Mouse (Mus musculus): Measurements from ENCODE around the gene Pzp. TPM values are rescaled to one million over a fixed set of nuclear protein-coding genes. Genes with fewer than 3 reads are reported as not detected.

Pzp gene
- polyA plus RNA-seq, 1 experiment from 2014 or later = 2.2 TPM

- Histone ChIP-seq H3K4me3 (replicated peaks) (no peak overlapping the region), H3K27me3 (no peaks in the 10 kb centered on the region), H3K4me2 (no peak overlapping the region), H3K4me1 (no peaks in the 10 kb centered on the region), H3K9ac (no peak overlapping the region), H3K27ac (no peak overlapping the region), H3K36me3 (no peaks in the 10 kb centered on the region), H3K9me3 (replicated peaks) (no peaks in the 10 kb centered on the region)
- WGBS = 80% methylated on average over 6 of the region's 6 CpGs
- ATAC-seq (replicated peaks; ENCODE audit: low FRiP score) = no peak
These were observed 52.4 kb downstream of the Pzp start for GRCm38 (mm10) chr6:128474112-128474511.

- peak; percentile 58; the same call in 1 of the 2 replicates for ATAC-seq (replicated peaks; ENCODE audit: low FRiP score)
- WGBS = 8% methylated on average over 11 of the region's 12 CpGs
- Histone ChIP-seq H3K4me3 (replicated peaks) (no peak overlapping the region), H3K9me3 (replicated peaks) (no peaks in the 10 kb centered on the region), H3K36me3 (no peaks in the 10 kb centered on the region), H3K27ac (no peak overlapping the region), H3K9ac (no peak overlapping the region), H3K4me2 (0 out of 2 replicates have a peak overlapping the region, but pooled peaks have one; percentile 17), H3K4me1 (no peaks in the 10 kb centered on the region), H3K27me3 (no peaks in the 10 kb centered on the region)
These were observed 57.1 kb downstream of the Pzp start for GRCm38 (mm10) chr6:128469451-128469850.

- H3K4me3 ChIP-seq (replicated peaks) = no peak overlapping the region
- H3K9ac ChIP-seq = no peak overlapping the region
- 50% methylated on average over 2 of the region's 2 CpGs for WGBS
- no peak overlapping the region for H3K4me2 ChIP-seq
- no peaks in the 10 kb centered on the region for H3K36me3 ChIP-seq
- no peak overlapping the region for H3K27ac ChIP-seq
- no peak for ATAC-seq (replicated peaks; ENCODE audit: low FRiP score)
- no peaks in the 10 kb centered on the region for H3K4me1 ChIP-seq
- H3K27me3 ChIP-seq = no peaks in the 10 kb centered on the region
- H3K9me3 ChIP-seq (replicated peaks) = no peaks in the 10 kb centered on the region
These were observed 59.2 kb downstream of the Pzp start for GRCm38 (mm10) chr6:128467298-128467697.

DNA sequence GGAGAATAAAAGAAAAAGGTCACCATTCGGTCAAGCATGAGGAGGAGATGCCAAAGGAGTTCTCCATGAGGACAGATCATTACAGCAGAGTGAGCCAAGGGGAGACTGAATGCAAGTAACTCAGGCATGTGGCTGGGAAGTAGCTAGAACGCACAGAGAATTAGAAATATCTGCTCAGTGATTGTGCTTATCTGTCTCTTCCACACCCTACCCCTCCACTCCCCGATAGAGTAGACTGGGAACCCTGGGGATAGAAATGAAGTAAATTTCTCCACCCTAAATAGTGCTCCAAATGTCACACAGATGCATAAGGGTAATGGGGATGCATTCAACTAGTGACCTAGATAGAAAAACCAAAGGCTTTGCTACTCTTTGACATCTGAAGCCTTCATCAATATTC, 60.0 kb downstream of the Pzp start:
- no peak for ATAC-seq (replicated peaks; ENCODE audit: low FRiP score)
- H3K27ac ChIP-seq = no peak overlapping the region
- no peaks in the 10 kb centered on the region for H3K9me3 ChIP-seq (replicated peaks)
- no peak overlapping the region for H3K9ac ChIP-seq
- H3K4me2 ChIP-seq = no peak overlapping the region
- no peaks in the 10 kb centered on the region for H3K36me3 ChIP-seq
- no peak overlapping the region for H3K4me3 ChIP-seq (replicated peaks)
- H3K27me3 ChIP-seq = no peaks in the 10 kb centered on the region
- no peaks in the 10 kb centered on the region for H3K4me1 ChIP-seq
- 77% methylated on average over 3 of the region's 3 CpGs for WGBS

- Histone ChIP-seq H3K4me3 (replicated peaks) (no peak overlapping the region), H3K9ac (no peak overlapping the region), H3K36me3 (no peaks in the 10 kb centered on the region), H3K4me2 (no peak overlapping the region), H3K27me3 (no peaks in the 10 kb centered on the region), H3K27ac (no peak overlapping the region), H3K9me3 (replicated peaks) (no peaks in the 10 kb centered on the region), H3K4me1 (no peaks in the 10 kb centered on the region)
- ATAC-seq (replicated peaks; ENCODE audit: low FRiP score) = no peak
- WGBS = 64% methylated on average over 7 of the region's 7 CpGs
These were observed 60.5 kb downstream of the Pzp start for GRCm38 (mm10) chr6:128466043-128466442.

GRCm38 (mm10) chr6:128464996-128465395, 61.5 kb downstream of the Pzp start:
- no peak for ATAC-seq (replicated peaks; ENCODE audit: low FRiP score)
- H3K4me3 ChIP-seq (replicated peaks) = no peak overlapping the region
- 81% methylated on average over 4 of the region's 4 CpGs for WGBS
- H3K4me2 ChIP-seq = no peak overlapping the region
- no peaks in the 10 kb centered on the region for H3K9me3 ChIP-seq (replicated peaks)
- H3K9ac ChIP-seq = no peak overlapping the region
- no peak overlapping the region for H3K27ac ChIP-seq
- no peaks in the 10 kb centered on the region for H3K4me1 ChIP-seq
- H3K36me3 ChIP-seq = no peaks in the 10 kb centered on the region
- H3K27me3 ChIP-seq = no peaks in the 10 kb centered on the region

DNA sequence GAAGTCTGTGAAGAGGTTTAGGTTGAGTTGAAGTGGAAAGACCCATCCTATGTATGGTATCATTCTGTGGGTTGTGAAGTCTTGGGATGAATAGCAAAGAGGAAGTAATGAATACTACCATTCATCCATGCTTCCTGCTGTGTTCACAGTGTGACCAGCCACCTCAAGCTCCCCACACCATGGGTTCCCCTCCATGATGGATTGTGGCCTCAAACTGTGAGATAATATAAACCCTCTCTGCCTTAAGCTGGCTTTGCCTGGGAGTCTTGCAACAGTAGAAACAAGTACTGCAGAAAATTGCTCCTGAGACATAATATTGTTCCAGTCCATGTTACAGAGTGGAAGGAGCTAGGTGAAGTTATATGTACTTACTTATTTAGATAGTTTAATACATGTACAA, 64.9 kb downstream of the Pzp start:
- no peaks in the 10 kb centered on the region for H3K36me3 ChIP-seq
- H3K9ac ChIP-seq = no peak overlapping the region
- H3K27ac ChIP-seq = no peak overlapping the region
- H3K9me3 ChIP-seq (replicated peaks) = no peaks in the 10 kb centered on the region
- no peak overlapping the region for H3K4me2 ChIP-seq
- H3K4me3 ChIP-seq (replicated peaks) = no peak overlapping the region
- ATAC-seq (replicated peaks; ENCODE audit: low FRiP score) = no peak
- no peaks in the 10 kb centered on the region for H3K4me1 ChIP-seq
- H3K27me3 ChIP-seq = no peaks in the 10 kb centered on the region

DNA sequence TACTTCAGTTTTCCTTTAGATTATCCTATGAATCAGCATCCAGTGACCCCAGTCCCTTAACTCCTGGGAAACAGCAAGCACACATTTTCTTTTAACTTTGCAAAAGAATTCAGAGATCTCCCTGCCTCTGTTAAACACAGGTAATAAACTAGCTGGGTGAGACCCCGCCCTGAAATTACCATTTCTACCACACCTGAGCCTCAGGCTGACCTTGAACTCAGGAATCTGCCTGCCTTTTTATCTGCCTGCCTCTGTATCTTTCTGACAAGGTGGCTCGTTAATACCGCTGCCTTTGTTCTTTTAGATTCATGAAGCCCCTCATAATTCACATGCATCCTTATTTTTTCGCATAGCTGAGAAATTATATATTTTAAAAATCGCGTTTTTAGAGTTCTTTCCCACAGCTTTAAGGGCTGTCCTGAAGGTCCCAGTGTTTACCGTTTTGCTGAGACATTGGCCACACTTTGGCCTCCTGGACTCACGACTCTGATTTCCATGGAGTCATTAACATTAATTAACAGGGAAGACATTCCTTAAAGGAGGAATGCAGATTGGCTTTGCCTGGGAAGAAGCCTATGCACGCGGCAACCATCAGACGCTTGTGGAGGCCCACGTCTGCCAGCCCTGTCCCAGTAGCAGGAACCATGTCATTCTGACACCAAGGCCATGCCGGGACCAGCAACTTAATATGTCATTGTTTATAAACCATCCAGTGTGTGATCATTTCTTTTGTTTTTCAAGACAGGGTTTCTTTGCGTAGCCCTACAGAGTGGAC, 65.6 kb downstream of the Pzp start:
- H3K4me1 ChIP-seq = no peaks in the 10 kb centered on the region
- no peak overlapping the region for H3K4me3 ChIP-seq (replicated peaks)
- WGBS = 82% methylated on average over 14 of the region's 14 CpGs
- no peaks in the 10 kb centered on the region for H3K36me3 ChIP-seq
- no peaks in the 10 kb centered on the region for H3K27me3 ChIP-seq
- H3K27ac ChIP-seq = no peak overlapping the region
- no peak for ATAC-seq (replicated peaks; ENCODE audit: low FRiP score)
- H3K9me3 ChIP-seq (replicated peaks) = no peaks in the 10 kb centered on the region
- no peak overlapping the region for H3K4me2 ChIP-seq
- no peak overlapping the region for H3K9ac ChIP-seq

- Histone ChIP-seq H3K27ac (no peak overlapping the region), H3K27me3 (no peaks in the 10 kb centered on the region), H3K36me3 (no peaks in the 10 kb centered on the region), H3K4me2 (no peak overlapping the region), H3K9me3 (replicated peaks) (no peaks in the 10 kb centered on the region), H3K4me3 (replicated peaks) (no peak overlapping the region), H3K9ac (no peak overlapping the region), H3K4me1 (no peaks in the 10 kb centered on the region)
- no peak for ATAC-seq (replicated peaks; ENCODE audit: low FRiP score)
- WGBS = 40% methylated on average over 2 of the region's 2 CpGs
These were observed 66.2 kb downstream of the Pzp start for GRCm38 (mm10) chr6:128460321-128460720.

- Histone ChIP-seq H3K27ac (no peak overlapping the region), H3K27me3 (no peaks in the 10 kb centered on the region), H3K9me3 (replicated peaks) (no peaks in the 10 kb centered on the region), H3K4me2 (no peak overlapping the region), H3K36me3 (no peaks in the 10 kb centered on the region), H3K4me3 (replicated peaks) (no peak overlapping the region), H3K4me1 (no peaks in the 10 kb centered on the region), H3K9ac (no peak overlapping the region)
- 82% methylated on average over 5 of the region's 5 CpGs for WGBS
- ATAC-seq (replicated peaks; ENCODE audit: low FRiP score) = no peak
These were observed 69.3 kb downstream of the Pzp start for GRCm38 (mm10) chr6:128457186-128457585.

GRCm38 (mm10) chr6:128455835-128456605, 70.5 kb downstream of the Pzp start:
- Histone ChIP-seq H3K9me3 (replicated peaks) (no peaks in the 10 kb centered on the region), H3K36me3 (no peaks in the 10 kb centered on the region), H3K27ac (no peak overlapping the region), H3K4me3 (replicated peaks) (no peak overlapping the region), H3K4me1 (no peaks in the 10 kb centered on the region), H3K4me2 (no peak overlapping the region), H3K27me3 (no peaks in the 10 kb centered on the region), H3K9ac (no peak overlapping the region)
- 61% methylated on average over 12 of the region's 12 CpGs for WGBS
- ATAC-seq (replicated peaks; ENCODE audit: low FRiP score) = 0 out of 2 replicates have a peak, but pooled peaks have one; percentile 25

- Histone ChIP-seq H3K27me3 (no peaks in the 10 kb centered on the region), H3K27ac (no peak overlapping the region), H3K4me3 (replicated peaks) (no peak overlapping the region), H3K9ac (no peak overlapping the region), H3K4me1 (peaks cover 12% of the 10 kb centered on the region), H3K9me3 (replicated peaks) (no peaks in the 10 kb centered on the region), H3K36me3 (0 out of 2 replicates have a peak, but pooled peaks cover 3% of the 10 kb centered on the region), H3K4me2 (no peak overlapping the region)
- 93% methylated on average over 5 of the region's 5 CpGs for WGBS
- ATAC-seq (replicated peaks; ENCODE audit: low FRiP score) = no peak
These were observed 79.5 kb downstream of the Pzp start for GRCm38 (mm10) chr6:128447063-128447462.
